Mouse (Mus musculus) midbrain, embryonic 13.5 days (tissue): ENCODE data around the gene Rptor. TPM values are rescaled to one million over a fixed set of nuclear protein-coding genes. Genes with fewer than 3 reads are reported as not detected.

ENCODE experiments used
- ATAC-seq: fragments of 200-750 bp; cut with Nextera tagmentation; 2 replicates; pipeline ENCODE4 v1.8.0; 2017; ENCODE audit warnings: mild to moderate bottlenecking, moderate TSS enrichment, moderate library complexity
- H3K27ac ChIP-seq: fragments of 300-500 bp; sonication (generic); 2 replicates; pipeline ENCODE4 v1.5.1; 2015; ENCODE audit warnings: inconsistent platforms, mild to moderate bottlenecking, moderate library complexity
- H3K27me3 ChIP-seq: fragments of 300-500 bp; sonication (generic); 2 replicates; pipeline ENCODE4 v1.6.1; 2015; ENCODE audit warnings: mild to moderate bottlenecking, inconsistent platforms
- H3K36me3 ChIP-seq: fragments of 300-500 bp; sonication (generic); 2 replicates; pipeline ENCODE4 v1.6.1; 2015; ENCODE audit warnings: mild to moderate bottlenecking, inconsistent platforms
- H3K4me1 ChIP-seq: fragments of 300-500 bp; sonication (generic); replicated peaks from 2 replicates; pipeline ENCODE4 v1.6.1; 2015; ENCODE audit warnings: inconsistent platforms
- H3K4me2 ChIP-seq: fragments of 300-500 bp; sonication (generic); replicated peaks from 2 replicates; pipeline ENCODE4 v1.6.1; 2015; ENCODE audit warnings: moderate library complexity, mild to moderate bottlenecking, inconsistent platforms
- H3K4me3 ChIP-seq: fragments of 300-500 bp; sonication (generic); replicated peaks from 2 replicates; pipeline ENCODE4 v1.5.1; 2015; ENCODE audit warnings: mild to moderate bottlenecking, inconsistent platforms
- H3K9ac ChIP-seq: fragments of 300-500 bp; sonication (generic); replicated peaks from 2 replicates; pipeline ENCODE4 v1.6.1; 2015; ENCODE audit warnings: mild to moderate bottlenecking, inconsistent platforms
- H3K9me3 ChIP-seq: fragments of 300-500 bp; sonication (generic); 2 replicates; pipeline ENCODE4 v1.6.1; 2016; ENCODE audit warnings: mild to moderate bottlenecking, inconsistent platforms
- WGBS: fragments of 180-500 bp; shearing (Covaris S2); methylation state at CpG from one replicate; pipeline ENCODE4 v1.1.7; 2015; 5-methylcytosine and 5-hydroxymethylcytosine counted together
- polyA plus RNA-seq: library from polyadenylated mRNA; unstranded; fragments of >200 nt; fragmentation: Nextera tagmentation; extraction: Ambion mirVana; gene quantifications from 2 replicates; pipeline ENCODE4 v1.2.1, GENCODE M21; 2015

Rptor gene
- polyA plus RNA-seq, 1 experiment from 2014 or later = 11.7 TPM

DNA sequence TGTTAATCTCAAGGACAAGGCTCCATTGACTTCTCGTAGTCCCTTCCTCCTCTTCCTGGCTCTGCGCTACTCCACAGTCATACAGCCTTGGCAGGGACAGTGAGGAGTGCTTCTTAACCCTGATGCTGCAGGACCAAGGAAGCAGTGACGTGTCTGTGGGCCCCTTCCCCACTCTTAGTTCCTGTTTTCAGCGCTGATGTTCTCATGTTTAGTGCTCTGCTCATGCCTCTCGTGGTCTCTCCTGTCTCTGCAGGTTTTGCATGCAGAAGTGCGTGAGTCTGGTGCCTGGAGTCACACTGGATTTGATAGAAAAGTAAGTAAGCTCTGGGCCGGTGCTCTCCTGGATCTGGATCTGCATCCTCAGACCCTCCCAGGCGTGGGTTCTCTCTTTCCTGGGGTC is 177.6 kb downstream of the Rptor start:
- H3K9ac ChIP-seq = no peak overlapping the region; the same call in 1 of the 2 replicates
- peaks cover 7% of the 10 kb centered on the region; the same call in 1 of the 2 replicates for H3K9me3 ChIP-seq
- H3K27ac ChIP-seq = peak overlapping the region; percentile 53; the same call in 1 of the 2 replicates
- no peaks in the 10 kb centered on the region for H3K27me3 ChIP-seq
- no peak overlapping the region for H3K4me2 ChIP-seq
- no peaks in the 10 kb centered on the region for H3K36me3 ChIP-seq
- 84% methylated on average over 8 of the region's 8 CpGs for WGBS
- no peaks in the 10 kb centered on the region for H3K4me1 ChIP-seq
- H3K4me3 ChIP-seq = no peak overlapping the region
- no peak for ATAC-seq

DNA sequence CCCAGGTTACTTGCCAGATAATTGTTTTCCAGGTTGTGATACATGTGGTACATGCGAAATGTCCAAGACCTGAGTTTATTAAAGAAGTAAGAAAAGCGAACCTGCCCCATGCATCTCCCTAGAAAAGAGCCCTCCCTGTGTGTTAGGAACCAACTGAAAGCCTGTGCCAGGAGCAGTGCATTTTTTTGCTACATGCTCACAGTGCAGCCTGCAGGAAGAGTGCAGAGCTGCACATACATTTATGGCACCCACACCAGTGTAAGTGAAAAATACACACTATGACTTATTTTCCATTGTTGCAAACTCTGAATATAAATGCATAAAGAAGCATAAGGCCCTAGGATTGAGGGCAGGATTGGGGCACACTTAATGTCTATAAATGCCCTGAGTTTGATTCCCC is 178.5 kb downstream of the Rptor start:
- ATAC-seq = no peak
- WGBS = 90% methylated on average over 2 of the region's 2 CpGs
- H3K4me3 ChIP-seq = no peak overlapping the region
- no peaks in the 10 kb centered on the region for H3K27me3 ChIP-seq
- H3K4me2 ChIP-seq = no peak overlapping the region
- peaks cover under 1% of the 10 kb centered on the region; the same call in 1 of the 2 replicates for H3K9me3 ChIP-seq
- H3K4me1 ChIP-seq = 0 out of 2 replicates have a peak, but pooled peaks cover 4% of the 10 kb centered on the region
- H3K9ac ChIP-seq = no peak overlapping the region
- no peak overlapping the region for H3K27ac ChIP-seq
- no peaks in the 10 kb centered on the region for H3K36me3 ChIP-seq

DNA sequence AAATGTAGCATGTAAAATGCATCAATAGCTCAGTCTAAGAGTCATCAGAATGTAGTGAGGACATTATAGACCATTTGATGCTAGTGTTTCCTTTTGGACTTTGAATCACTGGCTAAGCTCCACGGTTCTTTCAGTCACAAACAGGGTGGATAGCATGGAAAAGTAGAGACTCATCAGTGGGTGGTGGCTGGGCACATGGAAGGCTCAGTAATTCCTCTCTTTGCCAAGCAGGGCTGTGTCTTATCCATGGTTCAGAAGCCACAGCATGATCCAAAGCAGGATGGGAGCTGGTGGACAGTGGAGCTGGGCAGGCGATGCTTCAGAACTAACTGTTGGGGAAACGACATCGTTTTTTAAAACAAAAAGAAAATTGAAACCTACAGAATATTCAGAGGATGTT is 179.0 kb downstream of the Rptor start:
- no peak for ATAC-seq
- Histone ChIP-seq H3K4me1 (peaks cover 9% of the 10 kb centered on the region), H3K9ac (no peak overlapping the region), H3K9me3 (no peaks in the 10 kb centered on the region), H3K4me2 (no peak overlapping the region), H3K27me3 (no peaks in the 10 kb centered on the region), H3K27ac (no peak overlapping the region), H3K36me3 (no peaks in the 10 kb centered on the region), H3K4me3 (no peak overlapping the region)
- 90% methylated on average over 4 of the region's 4 CpGs for WGBS

DNA sequence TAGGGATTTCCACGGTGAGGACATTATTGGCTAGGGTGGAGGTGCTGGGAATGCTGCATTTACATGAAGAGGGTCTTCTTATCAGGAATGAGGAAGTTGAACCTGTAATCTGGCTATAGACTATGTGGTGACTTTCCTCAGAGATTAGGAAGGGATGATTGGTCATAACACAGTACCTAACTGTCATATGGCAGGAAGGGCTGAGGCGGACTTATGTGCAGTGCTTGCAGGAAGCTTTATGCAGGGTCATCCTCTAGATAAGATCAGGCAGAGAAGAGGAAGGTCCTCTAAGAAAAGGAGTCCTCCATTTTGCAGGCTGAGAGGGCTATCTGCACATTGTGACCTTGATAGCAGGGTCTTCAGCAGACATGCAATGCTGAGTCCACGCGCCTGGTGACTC is 180.9 kb downstream of the Rptor start:
- no peak for ATAC-seq
- Histone ChIP-seq H3K27ac (no peak overlapping the region), H3K4me1 (peaks cover 29% of the 10 kb centered on the region), H3K4me3 (no peak overlapping the region), H3K27me3 (no peaks in the 10 kb centered on the region), H3K36me3 (no peaks in the 10 kb centered on the region), H3K9me3 (no peaks in the 10 kb centered on the region), H3K4me2 (no peak overlapping the region), H3K9ac (no peak overlapping the region)
- 94% methylated on average over 4 of the region's 4 CpGs for WGBS

DNA sequence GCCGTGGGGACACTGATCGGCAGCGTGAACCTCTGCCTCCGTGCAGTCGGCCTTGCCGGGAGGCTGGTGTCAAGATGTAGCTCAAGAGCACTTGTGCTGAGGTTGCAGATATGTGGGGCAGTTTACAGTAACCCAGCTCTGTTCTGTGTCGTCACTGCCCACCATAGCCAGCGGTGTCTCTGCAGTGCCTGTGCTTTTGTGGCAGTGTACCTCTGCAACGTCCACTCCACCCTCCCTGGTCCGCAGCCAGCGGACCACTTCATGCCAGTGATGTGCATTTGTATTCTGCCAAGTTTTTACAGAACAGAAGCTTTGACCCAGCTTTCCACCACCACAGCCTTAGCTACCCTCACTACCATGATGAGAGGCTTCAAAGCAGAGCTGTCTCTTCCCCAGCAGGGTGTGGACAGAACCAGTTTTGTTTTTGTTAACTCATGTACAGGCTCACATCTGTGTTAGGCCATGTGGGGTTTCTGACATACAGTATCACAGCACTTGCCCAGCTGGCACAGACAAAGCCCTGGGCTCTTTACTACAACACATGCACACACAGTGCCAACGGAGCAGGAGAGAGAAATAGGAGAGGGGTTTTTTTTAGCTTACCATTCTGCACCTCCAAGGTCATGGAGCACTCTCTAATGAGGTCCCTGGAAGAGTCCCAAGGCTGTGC is 182.1 kb downstream of the Rptor start:
- no peak overlapping the region for H3K27ac ChIP-seq
- no peak overlapping the region for H3K9ac ChIP-seq
- no peak overlapping the region for H3K4me2 ChIP-seq
- no peak for ATAC-seq
- H3K4me1 ChIP-seq = peaks cover 40% of the 10 kb centered on the region
- no peaks in the 10 kb centered on the region for H3K27me3 ChIP-seq
- 88% methylated on average over 12 of the region's 12 CpGs for WGBS
- no peaks in the 10 kb centered on the region for H3K36me3 ChIP-seq
- H3K9me3 ChIP-seq = no peaks in the 10 kb centered on the region
- no peak overlapping the region for H3K4me3 ChIP-seq

DNA sequence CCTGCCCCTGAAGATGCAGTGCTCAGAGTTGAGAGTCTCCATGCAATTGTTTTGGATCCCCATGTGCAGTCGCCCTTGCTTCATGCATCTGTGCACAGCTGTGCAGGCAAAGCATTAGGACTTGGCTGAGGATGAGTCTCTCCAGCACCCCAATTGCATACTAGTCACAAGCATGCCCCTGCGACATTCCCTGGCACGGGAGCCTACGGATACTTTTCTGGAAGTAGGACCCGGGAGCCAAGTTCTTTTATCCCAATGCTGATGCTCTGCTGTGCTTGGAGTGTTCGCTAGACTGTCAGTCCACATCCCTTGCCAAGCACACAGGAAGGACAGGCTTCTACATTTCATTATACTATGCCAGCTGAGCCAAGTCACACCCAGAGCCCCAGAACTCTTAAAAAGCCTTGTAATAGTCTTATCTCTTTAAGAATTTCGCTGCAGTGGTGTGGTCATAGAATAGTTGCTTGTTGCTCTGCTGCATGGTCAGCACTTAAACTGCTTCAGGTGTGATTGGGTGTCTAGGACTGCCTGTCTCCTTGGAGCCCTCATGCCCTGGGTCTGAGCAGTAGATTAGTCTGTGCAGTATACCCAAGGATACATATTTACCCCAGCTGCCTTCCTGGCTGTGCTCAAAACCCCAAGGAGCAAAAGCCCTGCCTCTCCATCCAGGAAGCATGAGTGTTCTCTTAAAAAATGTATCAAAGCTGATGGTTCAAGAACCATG is 183.1 kb downstream of the Rptor start:
- no peaks in the 10 kb centered on the region for H3K27me3 ChIP-seq
- no peaks in the 10 kb centered on the region for H3K36me3 ChIP-seq
- WGBS = 89% methylated on average over 7 of the region's 7 CpGs
- H3K4me2 ChIP-seq = no peak overlapping the region
- H3K4me3 ChIP-seq = no peak overlapping the region
- H3K27ac ChIP-seq = peak overlapping the region; percentile 54; the same call in 1 of the 2 replicates
- ATAC-seq = no peak
- peaks cover 48% of the 10 kb centered on the region for H3K4me1 ChIP-seq
- H3K9ac ChIP-seq = no peak overlapping the region
- H3K9me3 ChIP-seq = no peaks in the 10 kb centered on the region

DNA sequence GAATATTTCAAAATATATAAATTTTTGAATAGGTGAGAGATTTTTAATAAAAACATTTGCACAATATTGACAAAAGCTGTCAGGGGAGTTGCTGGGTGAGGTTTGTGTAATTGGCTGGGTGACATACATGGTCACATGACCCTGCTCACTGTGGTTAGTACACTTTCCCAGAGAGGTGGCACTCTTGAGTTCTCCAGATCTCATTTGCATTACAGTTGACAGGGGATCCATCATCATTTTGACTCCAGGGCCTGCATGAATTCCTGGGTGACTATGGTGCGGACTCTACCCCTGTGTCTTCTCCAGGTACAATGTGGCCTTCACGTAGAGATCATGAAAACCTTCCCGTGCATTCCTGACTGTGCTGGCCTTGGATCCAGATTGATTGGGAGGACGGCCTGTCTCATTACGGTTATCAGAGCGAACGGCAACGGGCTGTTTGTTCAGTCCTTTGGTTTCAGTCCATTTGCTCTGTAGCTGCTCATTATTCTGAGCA is 183.7 kb downstream of the Rptor start:
- peak overlapping the region; percentile 88 for H3K27ac ChIP-seq
- 82% methylated on average over 8 of the region's 8 CpGs for WGBS
- no peaks in the 10 kb centered on the region for H3K9me3 ChIP-seq
- H3K4me1 ChIP-seq = peaks cover 48% of the 10 kb centered on the region
- H3K9ac ChIP-seq = no peak overlapping the region
- no peaks in the 10 kb centered on the region for H3K27me3 ChIP-seq
- no peak overlapping the region for H3K4me2 ChIP-seq
- H3K4me3 ChIP-seq = no peak overlapping the region
- no peaks in the 10 kb centered on the region for H3K36me3 ChIP-seq
- ATAC-seq = no peak

DNA sequence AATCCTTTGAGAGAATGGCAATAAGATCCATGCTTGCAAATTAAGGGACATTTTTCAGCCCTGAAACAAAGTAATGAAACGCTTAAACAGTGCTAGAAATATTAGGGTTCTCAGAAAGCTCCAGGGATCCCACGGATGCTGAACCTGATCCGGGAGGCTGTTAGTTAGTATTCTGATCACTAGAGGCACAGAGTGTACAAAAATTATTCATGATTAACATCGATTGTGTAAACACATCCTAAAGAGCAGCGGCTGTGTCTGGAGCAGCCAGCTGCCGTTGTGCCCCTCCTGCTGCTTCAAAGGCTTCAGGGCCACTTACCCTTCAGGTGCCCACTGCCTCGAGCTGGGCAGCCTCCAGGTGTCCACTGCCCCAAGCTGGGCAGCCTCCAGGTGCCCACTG is 185.8 kb downstream of the Rptor start:
- H3K27ac ChIP-seq = peak overlapping the region; percentile 88
- H3K27me3 ChIP-seq = no peaks in the 10 kb centered on the region
- H3K4me3 ChIP-seq = no peak overlapping the region
- peak; percentile 60; the same call in 1 of the 2 replicates for ATAC-seq
- WGBS = 48% methylated on average over 7 of the region's 7 CpGs
- no peaks in the 10 kb centered on the region for H3K36me3 ChIP-seq
- H3K9ac ChIP-seq = no peak overlapping the region
- no peak overlapping the region for H3K4me2 ChIP-seq
- H3K9me3 ChIP-seq = no peaks in the 10 kb centered on the region
- H3K4me1 ChIP-seq = peaks cover 52% of the 10 kb centered on the region

DNA sequence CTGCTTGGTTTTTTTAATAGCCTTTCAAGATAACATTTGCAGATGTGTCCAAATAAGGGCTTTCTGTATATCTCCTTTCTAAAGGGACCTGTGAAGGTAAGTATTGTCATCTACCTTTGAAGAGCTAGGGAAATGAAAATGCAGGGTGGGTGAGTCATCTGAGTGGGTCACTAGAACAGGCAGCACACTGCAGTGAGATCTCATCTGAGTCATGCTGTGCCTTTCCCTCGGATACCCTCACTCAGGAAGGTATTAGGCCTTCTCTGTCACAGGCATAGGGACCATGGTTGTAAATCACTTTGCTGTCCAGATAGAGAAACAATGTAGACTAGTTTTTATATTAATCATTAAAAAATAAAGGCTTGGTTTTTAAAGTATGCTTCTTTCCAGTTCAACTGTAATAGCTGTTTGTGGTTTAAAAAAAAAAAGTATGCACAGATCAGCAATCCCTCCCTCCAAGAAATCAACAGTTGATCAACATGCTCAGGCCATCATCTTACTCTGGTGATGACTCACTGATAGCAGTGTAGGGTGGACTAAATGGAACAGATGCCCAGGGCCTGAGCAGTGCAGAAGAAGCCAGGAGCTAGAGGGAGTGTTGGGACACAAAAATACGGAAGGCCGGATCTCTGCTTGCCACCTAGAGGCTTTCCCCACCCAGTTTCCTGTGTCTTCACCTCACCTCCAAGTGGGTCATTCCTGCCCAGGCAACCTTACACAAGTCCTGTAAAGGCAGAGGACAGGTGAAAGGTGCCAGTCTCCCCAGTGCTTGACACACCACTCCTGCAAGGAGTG is 186.4 kb downstream of the Rptor start:
- Histone ChIP-seq H3K4me2 (no peak overlapping the region), H3K36me3 (no peaks in the 10 kb centered on the region), H3K9ac (no peak overlapping the region), H3K4me3 (no peak overlapping the region), H3K27ac (peak overlapping the region; percentile 88), H3K4me1 (peaks cover 57% of the 10 kb centered on the region), H3K9me3 (no peaks in the 10 kb centered on the region), H3K27me3 (no peaks in the 10 kb centered on the region)
- WGBS = 78% methylated on average over 3 of the region's 3 CpGs
- no peak for ATAC-seq

DNA sequence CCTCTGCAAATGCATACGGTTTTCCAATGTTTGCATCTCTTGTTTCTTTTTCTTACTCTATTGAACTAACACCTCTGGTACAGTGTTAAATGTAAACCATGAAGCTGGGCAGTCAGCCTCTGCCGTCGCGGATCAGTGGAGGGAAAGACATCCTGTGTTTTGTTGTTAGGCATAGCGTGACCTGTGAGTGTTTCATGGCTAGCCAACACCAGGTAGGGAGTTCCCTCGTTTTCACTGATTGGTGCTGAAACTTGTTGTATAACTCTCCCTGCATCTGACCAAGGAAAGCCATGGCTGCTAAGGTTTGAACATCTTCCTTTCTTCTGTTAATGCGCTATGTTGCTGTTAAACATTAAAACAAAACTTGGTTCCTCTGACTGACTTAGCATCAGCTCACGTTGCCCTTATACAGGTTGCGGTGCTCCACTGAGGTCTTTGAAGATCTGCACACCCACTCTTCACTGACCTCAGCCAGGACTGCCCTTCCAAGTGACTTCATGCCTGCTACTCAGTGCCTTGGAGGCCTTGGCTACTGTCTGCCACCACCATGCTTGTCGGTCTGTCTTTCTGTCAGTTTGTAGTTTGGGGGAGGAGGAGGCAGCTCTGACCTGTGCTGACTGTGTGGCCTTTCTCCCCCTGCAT is 189.3 kb downstream of the Rptor start:
- Histone ChIP-seq H3K4me3 (no peak overlapping the region), H3K4me1 (peaks cover 60% of the 10 kb centered on the region), H3K9ac (no peak overlapping the region), H3K9me3 (no peaks in the 10 kb centered on the region), H3K4me2 (no peak overlapping the region), H3K27ac (no peak overlapping the region), H3K36me3 (no peaks in the 10 kb centered on the region), H3K27me3 (no peaks in the 10 kb centered on the region)
- no peak for ATAC-seq
- 90% methylated on average over 10 of the region's 10 CpGs for WGBS

DNA sequence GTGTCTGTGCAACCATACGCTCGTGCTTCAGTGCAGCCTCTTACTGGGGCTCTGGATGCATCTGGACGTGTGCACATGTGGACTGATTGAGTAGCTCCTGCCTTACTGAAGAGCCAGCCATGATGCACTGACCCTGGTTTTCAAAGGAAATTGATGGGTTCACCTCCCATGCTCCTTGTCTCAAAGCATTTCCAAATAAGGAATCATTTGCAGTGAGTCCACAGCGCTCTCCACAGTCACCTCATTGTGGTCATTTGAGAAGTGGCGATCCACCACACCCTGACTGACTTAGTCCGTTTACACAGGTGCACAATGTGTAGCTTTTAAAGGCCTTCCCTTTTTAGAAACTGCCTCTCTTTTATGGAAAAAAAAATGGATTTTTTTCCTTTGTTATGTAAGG is 190.7 kb downstream of the Rptor start:
- H3K9me3 ChIP-seq = no peaks in the 10 kb centered on the region
- H3K27ac ChIP-seq = no peak overlapping the region
- H3K27me3 ChIP-seq = no peaks in the 10 kb centered on the region
- no peaks in the 10 kb centered on the region for H3K36me3 ChIP-seq
- WGBS = 72% methylated on average over 6 of the region's 6 CpGs
- H3K9ac ChIP-seq = no peak overlapping the region
- H3K4me2 ChIP-seq = no peak overlapping the region
- peaks cover 47% of the 10 kb centered on the region for H3K4me1 ChIP-seq
- H3K4me3 ChIP-seq = no peak overlapping the region
- ATAC-seq = no peak
